Mouse (Mus musculus) embryonic facial prominence, embryonic 11.5 days (tissue): Measurements from ENCODE around the gene Erlin1. TPM values are rescaled to one million over a fixed set of nuclear protein-coding genes. Genes with fewer than 3 reads are reported as not detected.

Source experiments
- ATAC-seq: fragments of 200-750 bp; cut with Nextera tagmentation; replicated peaks from 2 replicates; pipeline ENCODE4 v1.8.0; 2017; ENCODE audit warnings: low read depth; ENCODE audit not compliant: insufficient number of reproducible peaks, low FRiP score, low TSS enrichment
- DNase-seq: peaks from one replicate; pipeline ENCODE4 v3.0.0-alpha.2; 2015; ENCODE audit warnings: low spot score
- H3K27ac ChIP-seq: fragments of 300-500 bp; sonication (generic); replicated peaks from 2 replicates; pipeline ENCODE4 v1.5.1; 2014; ENCODE audit warnings: mild to moderate bottlenecking, low read depth, low read length, control low read depth
- H3K27me3 ChIP-seq: fragments of 300-500 bp; sonication (generic); 2 replicates; pipeline ENCODE4 v1.6.1; 2014; ENCODE audit warnings: mild to moderate bottlenecking, low read length, moderate library complexity, mixed read lengths; ENCODE audit not compliant: control insufficient read depth, insufficient read depth
- H3K36me3 ChIP-seq: fragments of 300-500 bp; sonication (generic); replicated peaks from 2 replicates; pipeline ENCODE4 v1.6.1; 2014; ENCODE audit warnings: low read depth, mild to moderate bottlenecking, low read length, moderate library complexity, mixed read lengths; ENCODE audit not compliant: control insufficient read depth, insufficient read depth
- H3K4me1 ChIP-seq: fragments of 300-500 bp; sonication (generic); 2 replicates; pipeline ENCODE4 v1.6.1; 2014; ENCODE audit warnings: low read length, mixed read lengths; ENCODE audit not compliant: control insufficient read depth, insufficient read depth
- H3K4me2 ChIP-seq: fragments of 300-500 bp; sonication (generic); 2 replicates; pipeline ENCODE4 v1.6.1; 2014; ENCODE audit warnings: low read depth, mild to moderate bottlenecking, control low read depth, low read length, moderate library complexity
- H3K4me3 ChIP-seq: fragments of 300-500 bp; sonication (generic); 2 replicates; pipeline ENCODE4 v1.5.1; 2014; ENCODE audit warnings: low read depth, low read length, control low read depth
- H3K9ac ChIP-seq: fragments of 300-500 bp; sonication (generic); replicated peaks from 2 replicates; pipeline ENCODE4 v1.6.1; 2014; ENCODE audit warnings: mild to moderate bottlenecking, control low read depth, low read length
- H3K9me3 ChIP-seq: fragments of 300-500 bp; sonication (generic); replicated peaks from 2 replicates; pipeline ENCODE4 v1.6.1; 2016; ENCODE audit warnings: mild to moderate bottlenecking, low read length, inconsistent platforms, mixed read lengths; ENCODE audit not compliant: control insufficient read depth
- WGBS: fragments of 180-500 bp; shearing (Covaris S2); extraction: QIAGEN DNeasy Blood & Tissue Kit; methylation state at CpG from one replicate; pipeline ENCODE4 v1.1.7; 2014; 5-methylcytosine and 5-hydroxymethylcytosine counted together
- polyA plus RNA-seq: library from polyadenylated mRNA; unstranded; fragments of >200 nt; fragmentation: Nextera tagmentation; extraction: Ambion mirVana; gene quantifications from 2 replicates; pipeline ENCODE4 v1.2.1, GENCODE M21; 2014

Gene Erlin1
- polyA plus RNA-seq, 1 experiment from 2014 or later, result 23.7 TPM

- Histone ChIP-seq H3K9ac (no peak overlapping the region), H3K27ac (no peak overlapping the region), H3K4me2 (no peak overlapping the region), H3K4me3 (no peak overlapping the region), H3K36me3 (no peaks in the 10 kb centered on the region; the same call in 1 of the 2 replicates), H3K4me1 (no peaks in the 10 kb centered on the region), H3K9me3 (no peaks in the 10 kb centered on the region), H3K27me3 (no peaks in the 10 kb centered on the region)
- DNase-seq, result no peak
- ATAC-seq, result no peak
- 83% methylated on average over 11 of the region's 11 CpGs for WGBS
Measured at GRCm38 (mm10) chr19:44074986-44075385, 5.4 kb upstream of the Erlin1 start.

- no peak for DNase-seq
- Histone ChIP-seq H3K9ac (no peak overlapping the region), H3K27ac (no peak overlapping the region), H3K36me3 (no peaks in the 10 kb centered on the region), H3K4me2 (no peak overlapping the region), H3K4me1 (no peaks in the 10 kb centered on the region), H3K27me3 (no peaks in the 10 kb centered on the region), H3K9me3 (no peaks in the 10 kb centered on the region), H3K4me3 (no peak overlapping the region)
- WGBS, result 69% methylated on average over 5 of the region's 5 CpGs
- ATAC-seq, result no peak
Measured at GRCm38 (mm10) chr19:44071166-44071565, 1.6 kb upstream of the Erlin1 start.

- no peaks in the 10 kb centered on the region for H3K27me3 ChIP-seq
- 18% methylated on average over 4 of the region's 4 CpGs for WGBS
- H3K4me2 ChIP-seq, result peak overlapping the region; percentile 91
- H3K4me1 ChIP-seq, result no peaks in the 10 kb centered on the region
- no peak overlapping the region for H3K27ac ChIP-seq
- H3K4me3 ChIP-seq, result peak overlapping the region; percentile 69
- DNase-seq (no peak), ATAC-seq (no peak)
- no peaks in the 10 kb centered on the region for H3K9me3 ChIP-seq
- no peaks in the 10 kb centered on the region for H3K36me3 ChIP-seq
- peak overlapping the region; percentile 78 for H3K9ac ChIP-seq
Measured at GRCm38 (mm10) chr19:44069914-44070232, 288 bp upstream of the Erlin1 start.

- Histone ChIP-seq H3K4me3 (no peak overlapping the region), H3K27ac (no peak overlapping the region), H3K36me3 (no peaks in the 10 kb centered on the region), H3K9ac (no peak overlapping the region), H3K4me2 (no peak overlapping the region; the same call in 1 of the 2 replicates), H3K27me3 (no peaks in the 10 kb centered on the region), H3K4me1 (no peaks in the 10 kb centered on the region), H3K9me3 (no peaks in the 10 kb centered on the region)
- 85% methylated on average over 4 of the region's 4 CpGs for WGBS
- DNase-seq, result no peak
- ATAC-seq, result no peak
Measured at GRCm38 (mm10) chr19:44068232-44068631, 1.4 kb downstream of the Erlin1 start.

GRCm38 (mm10) chr19:44067323-44068049, 2.1 kb downstream of the Erlin1 start:
- Histone ChIP-seq H3K4me2 (no peak overlapping the region), H3K36me3 (no peaks in the 10 kb centered on the region), H3K27me3 (no peaks in the 10 kb centered on the region), H3K9me3 (no peaks in the 10 kb centered on the region), H3K4me1 (no peaks in the 10 kb centered on the region), H3K4me3 (no peak overlapping the region), H3K27ac (no peak overlapping the region), H3K9ac (no peak overlapping the region)
- ATAC-seq, result no peak
- 81% methylated on average over 9 of the region's 9 CpGs for WGBS
- no peak for DNase-seq

- ATAC-seq (no peak), DNase-seq (no peak)
- H3K27ac ChIP-seq, result no peak overlapping the region
- H3K4me1 ChIP-seq, result no peaks in the 10 kb centered on the region
- H3K9ac ChIP-seq, result no peak overlapping the region
- H3K36me3 ChIP-seq, result no peaks in the 10 kb centered on the region
- no peaks in the 10 kb centered on the region for H3K27me3 ChIP-seq
- H3K4me2 ChIP-seq, result no peak overlapping the region
- 95% methylated on average over 2 of the region's 2 CpGs for WGBS
- H3K4me3 ChIP-seq, result no peak overlapping the region
- no peaks in the 10 kb centered on the region for H3K9me3 ChIP-seq
Measured at GRCm38 (mm10) chr19:44064734-44065133, 4.9 kb downstream of the Erlin1 start.

GRCm38 (mm10) chr19:44063773-44064172, 5.8 kb downstream of the Erlin1 start:
- Histone ChIP-seq H3K27me3 (no peaks in the 10 kb centered on the region), H3K4me2 (no peak overlapping the region), H3K27ac (no peak overlapping the region), H3K9me3 (no peaks in the 10 kb centered on the region), H3K4me1 (no peaks in the 10 kb centered on the region), H3K9ac (no peak overlapping the region), H3K36me3 (no peaks in the 10 kb centered on the region), H3K4me3 (no peak overlapping the region)
- 94% methylated on average over 7 of the region's 7 CpGs for WGBS
- ATAC-seq, result no peak
- DNase-seq, result no peak

GRCm38 (mm10) chr19:44060226-44060625, 9.4 kb downstream of the Erlin1 start:
- Histone ChIP-seq H3K4me1 (no peaks in the 10 kb centered on the region), H3K36me3 (no peaks in the 10 kb centered on the region), H3K4me2 (no peak overlapping the region), H3K27ac (no peak overlapping the region), H3K4me3 (no peak overlapping the region), H3K9ac (no peak overlapping the region), H3K27me3 (no peaks in the 10 kb centered on the region), H3K9me3 (no peaks in the 10 kb centered on the region)
- 83% methylated on average over 3 of the region's 3 CpGs for WGBS
- ATAC-seq (no peak), DNase-seq (no peak)
